Mouse (Mus musculus) thymus, adult 18-20 months (tissue): Measurements from ENCODE around the gene Gadd45gip1.

ENCODE experiments used
- DNase-seq, 2 experiments: peaks; one replicate each; pipeline ENCODE4 v3.0.0; 2022; ENCODE audit warnings: mixed read lengths in 2 of 2

The Gadd45gip1 gene

GRCm38 (mm10) chr8:84856864-84857441 is 25.6 kb downstream of the Gadd45gip1 start, which contains the start of gene Farsa:
Gene Farsa (plus strand): TSS chr8:84856989.
- peak; percentile 79 to 86 for DNase-seq

GRCm38 (mm10) chr8:84871376-84872308 is 40.3 kb downstream of the Gadd45gip1 start, which contains the start of gene Syce2:
Gene Syce2 (plus strand): TSS chr8:84872111.
- peak; percentile 64 to 77 for DNase-seq

GRCm38 (mm10) chr8:84872309-84872965 is 41.1 kb downstream of the Gadd45gip1 start:
- DNase-seq, result peak; percentile 22

GRCm38 (mm10) chr8:84873016-84873415 is 41.7 kb downstream of the Gadd45gip1 start:
- DNase-seq, result no peak

- no peak for DNase-seq
Measured at GRCm38 (mm10) chr8:84874339-84874738, 43.0 kb downstream of the Gadd45gip1 start.

GRCm38 (mm10) chr8:84877297-84878035 is 46.1 kb downstream of the Gadd45gip1 start:
- no peak for DNase-seq

- DNase-seq, result no peak
Measured at GRCm38 (mm10) chr8:84878915-84879314, 47.6 kb downstream of the Gadd45gip1 start.

- DNase-seq, result no peak
Measured at GRCm38 (mm10) chr8:84884728-84885127, 53.4 kb downstream of the Gadd45gip1 start.
